Mouse (Mus musculus) lung, postnatal 0 days (tissue): ENCODE data around the gene Kmo.

Experiments used
- CTCF ChIP-seq: IDR thresholded peaks from 2 replicates; pipeline ENCODE4 v1.5.1; 2016; ENCODE audit warnings: antibody characterized with exemption, mild to moderate bottlenecking
- EP300 ChIP-seq: IDR thresholded peaks from 2 replicates; pipeline ENCODE4 v1.6.1; 2016; ENCODE audit warnings: antibody characterized with exemption, mild to moderate bottlenecking, control low read depth

- TF ChIP-seq CTCF (no peak), EP300 (no peak)
Observed at GRCm38 (mm10) chr1:175669456-175669855, 49.3 kb downstream of the Kmo start.
